Mouse (Mus musculus): ENCODE data around the gene Urgcp. TPM values are rescaled to one million over a fixed set of nuclear protein-coding genes. Genes with fewer than 3 reads are reported as not detected.

The Urgcp gene
- polyA plus RNA-seq, 1 experiment from 2014 or later = 22.8 TPM

DNA sequence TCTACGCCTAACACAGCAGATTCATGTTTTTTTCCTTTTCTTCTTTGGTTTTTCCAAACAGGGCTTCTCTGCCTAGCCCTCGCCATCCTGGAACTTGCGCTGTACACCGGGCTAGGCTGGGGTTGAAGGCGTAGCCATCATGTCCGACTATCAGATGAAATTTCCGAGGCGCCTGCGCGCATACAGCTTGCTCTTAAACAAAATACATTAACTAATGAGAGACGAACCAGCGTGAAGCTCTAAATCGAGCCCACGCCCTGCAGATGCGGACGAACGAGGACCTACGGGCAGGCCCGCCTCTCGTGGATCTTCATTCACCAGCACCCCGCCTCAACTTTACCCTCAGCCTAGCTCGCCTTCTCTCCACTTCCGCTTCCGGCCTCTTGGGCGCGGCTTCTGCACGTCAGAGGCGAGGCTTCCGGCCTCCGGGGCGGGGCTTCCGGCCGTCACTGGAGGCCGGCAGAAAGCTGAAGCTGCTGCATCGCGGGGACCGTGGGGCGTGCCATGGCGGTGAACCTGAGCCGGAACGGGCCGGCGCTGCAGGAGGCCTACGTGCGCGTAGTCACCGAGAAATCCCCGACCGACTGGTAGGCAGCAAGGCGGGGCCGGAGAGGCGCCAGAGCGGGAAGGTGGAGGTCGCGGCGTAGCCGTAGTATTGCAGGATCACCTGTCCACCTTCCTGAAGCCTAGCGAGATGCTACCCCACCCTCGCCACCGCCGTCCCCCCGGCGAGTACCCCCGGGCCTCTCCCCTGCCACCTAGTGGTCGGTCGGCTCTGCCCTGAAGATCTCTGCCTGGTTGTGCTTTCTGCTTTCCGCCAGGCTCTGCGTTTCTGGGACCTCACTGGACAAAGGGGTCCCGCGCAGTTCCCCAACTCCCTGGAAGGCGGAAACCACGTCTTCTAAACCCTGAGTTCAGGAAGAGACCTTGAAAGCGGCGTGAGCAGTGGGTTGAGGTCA, 26.2 kb upstream of the Urgcp start, which contains the start of gene Dbnl:
Gene Dbnl (plus strand): TSS at position 433 of the 959 bp plus-strand sequence.
- Histone ChIP-seq H3K36me3 (ENCODE audit: insufficient read depth, low read length) (peaks cover 13% of the 10 kb centered on the region), H3K4me1 (replicated peaks; ENCODE audit: insufficient read depth, low read length) (peaks cover 15% of the 10 kb centered on the region; the same call in 1 of the 2 replicates), H3K27me3 (ENCODE audit: insufficient read depth, low read length) (no peaks in the 10 kb centered on the region), H3K9me3 (replicated peaks; ENCODE audit: low read length) (no peaks in the 10 kb centered on the region), H3K27ac (peak within 1 kb of the TSS; percentile 90), H3K9ac (ENCODE audit: low read depth, low read length) (peak within 1 kb of the TSS; percentile 72), H3K4me3 (replicated peaks; ENCODE audit: low read depth, low read length) (peak within 1 kb of the TSS; percentile 61), H3K4me2 (ENCODE audit: low read length) (peak within 1 kb of the TSS; percentile 93)
- ATAC-seq (replicated peaks; ENCODE audit: low FRiP score, low read depth) (peak; percentile 95), DNase-seq (ENCODE audit: low spot score) (peak; percentile 97)
- under 1% methylated on average over 68 of the region's 74 CpGs for WGBS
- peak; percentile 84 for TF ChIP-seq CTCF (IDR thresholded peaks at IDR 0.05; ENCODE audit: low read depth)

GRCm38 (mm10) chr11:5787671-5788055, 25.5 kb upstream of the Urgcp start:
- Histone ChIP-seq H3K27me3 (ENCODE audit: insufficient read depth, low read length) (no peaks in the 10 kb centered on the region), H3K36me3 (ENCODE audit: insufficient read depth, low read length) (peaks cover 10% of the 10 kb centered on the region; the same call in 1 of the 2 replicates), H3K4me1 (replicated peaks; ENCODE audit: insufficient read depth, low read length) (peaks cover 15% of the 10 kb centered on the region; the same call in 1 of the 2 replicates), H3K4me3 (replicated peaks; ENCODE audit: low read depth, low read length) (peak overlapping the region; percentile 61), H3K9me3 (replicated peaks; ENCODE audit: low read length) (no peaks in the 10 kb centered on the region), H3K4me2 (ENCODE audit: low read length) (peak overlapping the region; percentile 93), H3K9ac (ENCODE audit: low read depth, low read length) (peak overlapping the region; percentile 72), H3K27ac (peak overlapping the region; percentile 90)
- TF ChIP-seq CTCF (IDR thresholded peaks at IDR 0.05; ENCODE audit: low read depth) = no peak
- ATAC-seq (replicated peaks; ENCODE audit: low FRiP score, low read depth) = no peak
- 32% methylated on average over 8 of the region's 8 CpGs for WGBS
- DNase-seq (ENCODE audit: low spot score) = no peak

DNA sequence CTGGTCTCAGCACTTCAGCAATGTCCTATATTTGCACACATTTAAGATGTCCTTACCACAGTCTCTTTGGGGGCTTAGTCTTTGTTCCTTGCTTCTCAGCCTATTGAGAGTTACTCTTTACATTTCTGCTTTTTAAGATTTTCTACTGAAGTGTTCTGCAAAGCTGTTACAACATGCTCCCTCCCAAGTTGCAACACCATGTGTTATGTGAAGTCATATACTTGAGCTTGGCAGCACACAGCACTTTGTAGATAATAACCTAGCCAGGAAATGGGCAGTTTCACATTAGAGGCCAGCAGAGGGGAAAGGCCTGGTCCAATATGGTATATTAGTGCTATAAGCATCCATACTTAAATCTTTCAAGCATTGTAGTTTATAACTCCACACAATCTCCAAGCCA, 23.6 kb upstream of the Urgcp start:
- Histone ChIP-seq H3K4me3 (replicated peaks; ENCODE audit: low read depth, low read length) (no peak overlapping the region), H3K4me1 (replicated peaks; ENCODE audit: insufficient read depth, low read length) (peaks cover 15% of the 10 kb centered on the region; the same call in 1 of the 2 replicates), H3K27me3 (ENCODE audit: insufficient read depth, low read length) (no peaks in the 10 kb centered on the region), H3K9ac (ENCODE audit: low read depth, low read length) (no peak overlapping the region), H3K36me3 (ENCODE audit: insufficient read depth, low read length) (peaks cover 6% of the 10 kb centered on the region; the same call in 1 of the 2 replicates), H3K27ac (no peak overlapping the region), H3K9me3 (replicated peaks; ENCODE audit: low read length) (no peaks in the 10 kb centered on the region), H3K4me2 (ENCODE audit: low read length) (no peak overlapping the region)
- ATAC-seq (replicated peaks; ENCODE audit: low FRiP score, low read depth) (no peak), DNase-seq (ENCODE audit: low spot score) (no peak)
- TF ChIP-seq CTCF (IDR thresholded peaks at IDR 0.05; ENCODE audit: low read depth) = no peak

GRCm38 (mm10) chr11:5782199-5782944, 20.2 kb upstream of the Urgcp start:
- Histone ChIP-seq H3K36me3 (ENCODE audit: insufficient read depth, low read length) (peaks cover 6% of the 10 kb centered on the region; the same call in 1 of the 2 replicates), H3K4me1 (replicated peaks; ENCODE audit: insufficient read depth, low read length) (0 out of 2 replicates have a peak, but pooled peaks cover 4% of the 10 kb centered on the region), H3K9me3 (replicated peaks; ENCODE audit: low read length) (no peaks in the 10 kb centered on the region), H3K9ac (ENCODE audit: low read depth, low read length) (no peak overlapping the region), H3K4me3 (replicated peaks; ENCODE audit: low read depth, low read length) (no peak overlapping the region), H3K4me2 (ENCODE audit: low read length) (no peak overlapping the region), H3K27me3 (ENCODE audit: insufficient read depth, low read length) (no peaks in the 10 kb centered on the region), H3K27ac (no peak overlapping the region)
- ATAC-seq (replicated peaks; ENCODE audit: low FRiP score, low read depth) = 0 out of 2 replicates have a peak, but pooled peaks have one; percentile 18
- WGBS = 74% methylated on average over 8 of the region's 8 CpGs
- peak; percentile 54 for TF ChIP-seq CTCF (IDR thresholded peaks at IDR 0.05; ENCODE audit: low read depth)
- no peak for DNase-seq (ENCODE audit: low spot score)

DNA sequence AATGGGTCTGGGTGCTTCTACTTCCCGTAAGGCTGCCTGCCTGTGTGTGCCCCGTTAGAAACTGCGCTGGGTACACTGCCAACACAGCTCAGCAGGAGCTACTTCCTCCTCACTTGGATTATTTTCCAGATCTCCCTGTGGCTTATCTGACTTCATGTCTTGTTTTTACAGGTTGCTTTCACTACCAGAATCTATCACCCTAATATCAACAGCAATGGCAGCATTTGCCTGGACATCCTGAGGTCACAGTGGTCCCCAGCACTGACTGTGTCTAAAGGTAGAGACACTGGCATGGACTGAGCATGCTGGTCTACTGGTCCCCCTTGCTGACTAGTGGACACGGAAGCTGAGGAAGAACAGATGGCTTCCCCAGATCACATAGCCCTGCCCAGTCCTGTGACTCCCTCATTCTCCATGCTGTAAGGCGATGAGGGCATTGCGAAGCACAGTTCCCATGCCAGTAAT, 17.9 kb upstream of the Urgcp start:
- Histone ChIP-seq H3K4me2 (ENCODE audit: low read length) (no peak overlapping the region), H3K4me1 (replicated peaks; ENCODE audit: insufficient read depth, low read length) (no peaks in the 10 kb centered on the region), H3K27ac (no peak overlapping the region), H3K9me3 (replicated peaks; ENCODE audit: low read length) (no peaks in the 10 kb centered on the region), H3K4me3 (replicated peaks; ENCODE audit: low read depth, low read length) (no peak overlapping the region), H3K36me3 (ENCODE audit: insufficient read depth, low read length) (peaks cover 6% of the 10 kb centered on the region; the same call in 1 of the 2 replicates), H3K27me3 (ENCODE audit: insufficient read depth, low read length) (no peaks in the 10 kb centered on the region), H3K9ac (ENCODE audit: low read depth, low read length) (no peak overlapping the region)
- DNase-seq (ENCODE audit: low spot score) = no peak
- WGBS = 90% methylated on average over 6 of the region's 6 CpGs
- ATAC-seq (replicated peaks; ENCODE audit: low FRiP score, low read depth) = no peak
- no peak for TF ChIP-seq CTCF (IDR thresholded peaks at IDR 0.05; ENCODE audit: low read depth)

DNA sequence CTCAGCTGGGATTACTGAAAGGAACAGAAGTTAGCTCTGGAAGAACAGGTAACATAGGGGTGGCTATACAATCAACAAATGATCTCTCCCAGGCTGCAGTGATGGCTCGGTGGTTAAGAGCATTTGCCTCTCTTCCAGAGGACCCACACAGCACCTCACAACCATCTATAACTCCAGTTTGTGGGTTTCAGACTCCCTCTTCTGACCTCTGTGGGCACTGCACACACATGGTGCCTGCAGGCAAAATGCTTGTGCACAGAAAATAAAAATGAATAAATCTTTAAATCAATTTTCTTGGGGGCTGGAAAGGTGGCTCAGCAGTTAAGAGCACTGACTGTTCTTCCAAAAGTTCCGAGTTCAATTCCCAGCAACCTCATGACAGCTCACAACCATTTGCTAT, 16.3 kb upstream of the Urgcp start:
- Histone ChIP-seq H3K27me3 (ENCODE audit: insufficient read depth, low read length) (no peaks in the 10 kb centered on the region), H3K4me1 (replicated peaks; ENCODE audit: insufficient read depth, low read length) (no peaks in the 10 kb centered on the region), H3K4me2 (ENCODE audit: low read length) (no peak overlapping the region), H3K9ac (ENCODE audit: low read depth, low read length) (no peak overlapping the region), H3K27ac (no peak overlapping the region), H3K4me3 (replicated peaks; ENCODE audit: low read depth, low read length) (no peak overlapping the region), H3K36me3 (ENCODE audit: insufficient read depth, low read length) (peaks cover 6% of the 10 kb centered on the region; the same call in 1 of the 2 replicates), H3K9me3 (replicated peaks; ENCODE audit: low read length) (no peaks in the 10 kb centered on the region)
- WGBS = 83% methylated on average over 2 of the region's 2 CpGs
- no peak for DNase-seq (ENCODE audit: low spot score)
- ATAC-seq (replicated peaks; ENCODE audit: low FRiP score, low read depth) = no peak
- peak; percentile 56 for TF ChIP-seq CTCF (IDR thresholded peaks at IDR 0.05; ENCODE audit: low read depth)
